Mouse (Mus musculus): ENCODE measurements at regions not wholly inside any gene's neighbourhood (a gene's known extent, or its start where the extent isn't known, plus 50 kb on each side); places are given as distances from the start of the nearest gene placed in this dataset.
A peak's percentile ranks its signal among the peaks of the same experiment; 100 is the strongest.

DNA sequence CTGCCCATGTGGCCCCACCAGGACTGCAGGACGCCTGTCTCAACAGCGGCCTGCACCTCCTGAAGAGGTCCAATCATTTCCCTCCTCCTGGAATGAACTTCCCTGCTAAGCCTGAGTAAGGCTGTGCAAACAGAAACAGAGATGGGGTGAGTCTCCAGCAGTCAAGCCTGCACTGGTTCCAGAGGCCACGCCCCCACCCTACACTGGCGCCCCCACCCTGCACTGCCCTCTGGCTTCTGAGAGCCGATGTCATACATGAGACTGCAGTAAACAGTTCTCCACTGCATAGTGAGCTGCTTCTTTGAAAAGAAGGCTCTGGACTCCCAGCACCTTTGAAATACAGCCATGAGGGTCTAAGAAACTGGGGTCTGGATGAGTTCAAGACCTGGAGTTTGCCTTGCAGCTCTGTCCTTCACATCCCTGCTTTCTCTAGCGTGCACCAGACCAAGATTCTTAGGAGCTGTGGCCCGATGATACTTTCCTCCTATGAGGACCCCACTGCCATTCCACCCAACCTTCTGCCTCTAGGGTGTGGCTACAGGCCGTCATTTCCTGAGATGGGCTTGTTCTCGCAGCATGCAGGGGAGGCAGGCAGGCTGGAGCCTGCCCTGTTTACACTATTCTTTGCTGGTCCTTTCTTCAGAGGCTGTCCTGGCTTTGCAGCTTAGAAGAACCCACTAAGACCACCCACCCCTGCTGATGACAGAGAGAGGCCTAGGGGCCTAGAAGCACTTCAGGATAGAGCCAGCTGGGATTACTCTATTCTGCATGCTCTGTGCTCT lies 144.0 kb upstream of the Camk1g start:
- TF ChIP-seq POLR2A (IDR thresholded peaks at IDR 0.05; ENCODE audit: borderline replicate concordance, insufficient read depth, low read length) (no peak), CTCF (IDR thresholded peaks at IDR 0.05; ENCODE audit: borderline replicate concordance, insufficient read depth, low read depth, low read length) (no peak)
- Histone ChIP-seq H3K27me3 (ENCODE audit: control insufficient read depth, insufficient read depth, low read length) (no peaks in the 10 kb centered on the region), H3K4me1 (ENCODE audit: control insufficient read depth, insufficient read depth, low read length) (no peaks in the 10 kb centered on the region), H3K4me3 (replicated peaks; ENCODE audit: insufficient read depth, low read depth, low read length) (no peak overlapping the region), H3K27ac (ENCODE audit: insufficient read depth, low read length) (no peak overlapping the region)
- DNase-seq, result no peak
- 66% methylated on average over 9 of the region's 9 CpGs for WGBS

GRCm38 (mm10) chr1:193510066-193510793 lies 140.1 kb upstream of the Camk1g start:
- no peak for DNase-seq
- Histone ChIP-seq H3K4me1 (ENCODE audit: control insufficient read depth, insufficient read depth, low read length) (no peaks in the 10 kb centered on the region), H3K27me3 (ENCODE audit: control insufficient read depth, insufficient read depth, low read length) (no peaks in the 10 kb centered on the region), H3K27ac (ENCODE audit: insufficient read depth, low read length) (no peak overlapping the region), H3K4me3 (replicated peaks; ENCODE audit: insufficient read depth, low read depth, low read length) (no peak overlapping the region)
- WGBS, result 64% methylated on average over 8 of the region's 8 CpGs
- TF ChIP-seq CTCF (IDR thresholded peaks at IDR 0.05; ENCODE audit: borderline replicate concordance, insufficient read depth, low read depth, low read length) (no peak), POLR2A (IDR thresholded peaks at IDR 0.05; ENCODE audit: borderline replicate concordance, insufficient read depth, low read length) (no peak)

- TF ChIP-seq POLR2A (IDR thresholded peaks at IDR 0.05; ENCODE audit: borderline replicate concordance, insufficient read depth, low read length), result no peak
- TF ChIP-seq CTCF (IDR thresholded peaks at IDR 0.05; ENCODE audit: borderline replicate concordance, insufficient read depth, low read depth, low read length), result no peak
- Histone ChIP-seq H3K27ac (ENCODE audit: insufficient read depth, low read length) (no peak overlapping the region), H3K4me1 (ENCODE audit: control insufficient read depth, insufficient read depth, low read length) (no peaks in the 10 kb centered on the region), H3K4me3 (replicated peaks; ENCODE audit: insufficient read depth, low read depth, low read length) (no peak overlapping the region), H3K27me3 (ENCODE audit: control insufficient read depth, insufficient read depth, low read length) (no peaks in the 10 kb centered on the region)
- no peak for DNase-seq
Observed at GRCm38 (mm10) chr1:193508271-193508670, 138.2 kb upstream of the Camk1g start.

DNA sequence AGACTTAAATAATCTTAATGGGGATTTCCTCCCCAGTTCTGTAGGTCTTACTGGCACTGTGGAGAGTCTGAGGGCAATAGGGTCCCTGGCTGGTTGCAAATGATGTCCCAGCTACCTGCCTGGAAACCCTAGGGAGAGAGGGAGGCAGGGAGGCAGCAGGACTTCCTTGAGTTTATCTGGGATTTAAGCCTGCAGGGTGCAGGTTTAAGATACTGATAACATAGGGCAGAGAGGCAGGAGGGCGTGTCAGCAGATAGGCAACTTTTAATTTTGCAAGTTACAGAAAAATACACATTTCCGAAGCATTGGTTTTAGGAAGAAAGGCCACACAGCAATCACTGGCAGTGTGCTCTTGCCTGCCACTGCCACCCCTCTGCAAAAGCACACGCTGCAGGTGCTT lies 136.9 kb upstream of the Camk1g start:
- TF ChIP-seq POLR2A (IDR thresholded peaks at IDR 0.05; ENCODE audit: borderline replicate concordance, insufficient read depth, low read length), result no peak
- no peak for TF ChIP-seq CTCF (IDR thresholded peaks at IDR 0.05; ENCODE audit: borderline replicate concordance, insufficient read depth, low read depth, low read length)
- no peak overlapping the region for H3K27ac ChIP-seq (ENCODE audit: insufficient read depth, low read length)
- no peaks in the 10 kb centered on the region for H3K27me3 ChIP-seq (ENCODE audit: control insufficient read depth, insufficient read depth, low read length)
- no peak overlapping the region for H3K4me3 ChIP-seq (replicated peaks; ENCODE audit: insufficient read depth, low read depth, low read length)
- 87% methylated on average over 3 of the region's 3 CpGs for WGBS
- no peaks in the 10 kb centered on the region for H3K4me1 ChIP-seq (ENCODE audit: control insufficient read depth, insufficient read depth, low read length)
- DNase-seq, result no peak

GRCm38 (mm10) chr1:193505381-193505780 lies 135.3 kb upstream of the Camk1g start:
- 30% methylated on average over 3 of the region's 3 CpGs for WGBS
- TF ChIP-seq POLR2A (IDR thresholded peaks at IDR 0.05; ENCODE audit: borderline replicate concordance, insufficient read depth, low read length), result no peak
- TF ChIP-seq CTCF (IDR thresholded peaks at IDR 0.05; ENCODE audit: borderline replicate concordance, insufficient read depth, low read depth, low read length), result no peak
- H3K27ac ChIP-seq (ENCODE audit: insufficient read depth, low read length), result no peak overlapping the region
- no peak for DNase-seq
- H3K4me3 ChIP-seq (replicated peaks; ENCODE audit: insufficient read depth, low read depth, low read length), result no peak overlapping the region
- H3K4me1 ChIP-seq (ENCODE audit: control insufficient read depth, insufficient read depth, low read length), result no peaks in the 10 kb centered on the region
- no peaks in the 10 kb centered on the region for H3K27me3 ChIP-seq (ENCODE audit: control insufficient read depth, insufficient read depth, low read length)

GRCm38 (mm10) chr1:193504611-193505010 lies 134.5 kb upstream of the Camk1g start:
- no peak overlapping the region for H3K27ac ChIP-seq (ENCODE audit: insufficient read depth, low read length)
- no peaks in the 10 kb centered on the region for H3K27me3 ChIP-seq (ENCODE audit: control insufficient read depth, insufficient read depth, low read length)
- no peak for TF ChIP-seq POLR2A (IDR thresholded peaks at IDR 0.05; ENCODE audit: borderline replicate concordance, insufficient read depth, low read length)
- no peak for TF ChIP-seq CTCF (IDR thresholded peaks at IDR 0.05; ENCODE audit: borderline replicate concordance, insufficient read depth, low read depth, low read length)
- WGBS, result 81% methylated on average over 3 of the region's 3 CpGs
- H3K4me3 ChIP-seq (replicated peaks; ENCODE audit: insufficient read depth, low read depth, low read length), result no peak overlapping the region
- no peaks in the 10 kb centered on the region for H3K4me1 ChIP-seq (ENCODE audit: control insufficient read depth, insufficient read depth, low read length)
- DNase-seq, result no peak

GRCm38 (mm10) chr1:193503624-193504325 lies 133.7 kb upstream of the Camk1g start:
- no peak overlapping the region for H3K4me3 ChIP-seq (replicated peaks; ENCODE audit: insufficient read depth, low read depth, low read length)
- H3K4me1 ChIP-seq (ENCODE audit: control insufficient read depth, insufficient read depth, low read length), result no peaks in the 10 kb centered on the region
- WGBS, result 47% methylated on average over 3 of the region's 3 CpGs
- TF ChIP-seq POLR2A (IDR thresholded peaks at IDR 0.05; ENCODE audit: borderline replicate concordance, insufficient read depth, low read length) (no peak), CTCF (IDR thresholded peaks at IDR 0.05; ENCODE audit: borderline replicate concordance, insufficient read depth, low read depth, low read length) (peak; percentile 50; the same call in 1 of the 2 replicates)
- no peak overlapping the region for H3K27ac ChIP-seq (ENCODE audit: insufficient read depth, low read length)
- DNase-seq, result peak; percentile 18 to 34
- no peaks in the 10 kb centered on the region for H3K27me3 ChIP-seq (ENCODE audit: control insufficient read depth, insufficient read depth, low read length)
